Mouse (Mus musculus): ENCODE results near the gene B4galt3. TPM values are rescaled to one million over a fixed set of nuclear protein-coding genes. Genes with fewer than 3 reads are reported as not detected.

B4galt3 gene
- polyA plus RNA-seq, 1 experiment from 2014 or later: 105 TPM

GRCm38 (mm10) chr1:171272086-171272485 lies 2.0 kb downstream of the B4galt3 start:
- Histone ChIP-seq H3K4me2 (peak overlapping the region; percentile 83), H3K36me3 (peaks cover 54% of the 10 kb centered on the region), H3K4me1 (replicated peaks) (peaks cover 26% of the 10 kb centered on the region), H3K27me3 (no peaks in the 10 kb centered on the region), H3K4me3 (peak overlapping the region; percentile 67; the same call in 1 of the 2 replicates), H3K27ac (no peak overlapping the region), H3K9ac (peak overlapping the region; percentile 24; the same call in 1 of the 2 replicates), H3K9me3 (no peaks in the 10 kb centered on the region)
- ATAC-seq (ENCODE audit: low FRiP score): no peak
- WGBS: 96% methylated on average over 3 of the region's 3 CpGs

- no peaks in the 10 kb centered on the region for H3K9me3 ChIP-seq
- peaks cover 26% of the 10 kb centered on the region for H3K4me1 ChIP-seq (replicated peaks)
- WGBS: 94% methylated on average over 12 of the region's 12 CpGs
- H3K4me3 ChIP-seq: no peak overlapping the region
- no peak overlapping the region for H3K9ac ChIP-seq
- H3K27ac ChIP-seq: no peak overlapping the region
- no peak overlapping the region for H3K4me2 ChIP-seq
- H3K36me3 ChIP-seq: peaks cover 70% of the 10 kb centered on the region
- no peak for ATAC-seq (ENCODE audit: low FRiP score)
- H3K27me3 ChIP-seq: no peaks in the 10 kb centered on the region
Measured at GRCm38 (mm10) chr1:171274171-171274570, 4.0 kb downstream of the B4galt3 start.

DNA sequence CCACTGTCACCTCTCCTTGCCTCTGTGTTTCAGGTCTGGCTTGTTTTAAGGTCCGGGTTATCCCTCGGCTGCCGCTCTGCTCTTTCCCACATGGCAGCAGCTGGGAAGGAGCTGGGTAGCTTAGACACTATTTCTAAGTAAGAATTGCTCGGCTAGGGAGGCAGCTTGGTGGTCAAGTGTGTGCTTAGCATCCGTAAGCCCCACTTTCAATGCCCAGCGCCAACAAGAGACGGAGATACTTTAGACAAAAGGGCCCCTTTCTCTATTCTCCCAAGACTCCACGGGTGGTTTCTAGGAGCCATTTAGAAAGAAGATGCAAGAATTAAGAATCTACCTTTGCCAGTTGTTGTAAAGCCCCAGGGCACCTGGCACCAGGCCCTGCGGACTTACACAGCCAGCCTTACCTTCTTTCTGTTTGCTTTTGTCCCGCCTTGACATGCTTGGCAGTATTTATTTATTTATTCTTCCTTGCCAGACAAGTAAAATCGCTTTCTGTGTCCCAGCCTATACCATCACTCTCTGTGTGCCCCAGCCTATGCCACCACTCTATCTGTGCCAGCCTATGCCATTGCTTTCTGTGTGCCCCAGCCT lies 5.1 kb downstream of the B4galt3 start:
- Histone ChIP-seq H3K9me3 (no peaks in the 10 kb centered on the region), H3K4me1 (replicated peaks) (peaks cover 31% of the 10 kb centered on the region), H3K9ac (no peak overlapping the region), H3K27ac (no peak overlapping the region), H3K36me3 (peaks cover 70% of the 10 kb centered on the region), H3K27me3 (no peaks in the 10 kb centered on the region), H3K4me2 (no peak overlapping the region), H3K4me3 (no peak overlapping the region)
- WGBS: 81% methylated on average over 11 of the region's 11 CpGs
- no peak for ATAC-seq (ENCODE audit: low FRiP score)

- WGBS: 94% methylated on average over 14 of the region's 14 CpGs
- no peaks in the 10 kb centered on the region for H3K27me3 ChIP-seq
- H3K9me3 ChIP-seq: no peaks in the 10 kb centered on the region
- H3K9ac ChIP-seq: no peak overlapping the region
- H3K4me2 ChIP-seq: no peak overlapping the region
- no peak for ATAC-seq (ENCODE audit: low FRiP score)
- peaks cover 30% of the 10 kb centered on the region for H3K4me1 ChIP-seq (replicated peaks)
- H3K4me3 ChIP-seq: no peak overlapping the region
- no peak overlapping the region for H3K27ac ChIP-seq
- H3K36me3 ChIP-seq: peaks cover 70% of the 10 kb centered on the region
Measured at GRCm38 (mm10) chr1:171276110-171276748, 6.1 kb downstream of the B4galt3 start.

DNA sequence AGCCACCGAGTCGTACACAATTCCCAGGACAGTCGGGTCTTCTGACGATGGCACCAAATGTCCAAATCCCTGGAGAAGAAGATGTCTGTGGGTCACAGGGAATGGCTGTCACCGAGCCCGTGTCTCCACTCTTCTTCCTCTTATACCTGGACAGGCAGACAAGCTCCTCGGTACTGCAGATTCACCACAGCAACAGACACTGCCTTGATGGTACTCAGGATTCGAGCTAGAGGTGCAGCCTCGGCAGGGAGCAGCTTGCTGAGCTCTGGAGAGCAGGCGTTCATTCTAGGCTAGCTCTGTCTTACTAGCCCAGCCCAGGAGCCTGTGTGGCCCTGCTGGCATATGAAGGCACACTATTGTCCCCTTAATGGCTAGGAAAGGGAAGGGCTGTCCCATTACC lies 7.6 kb downstream of the B4galt3 start:
- H3K9ac ChIP-seq: no peak overlapping the region
- H3K27ac ChIP-seq: no peak overlapping the region
- peaks cover 65% of the 10 kb centered on the region for H3K36me3 ChIP-seq
- no peaks in the 10 kb centered on the region for H3K9me3 ChIP-seq
- WGBS: 91% methylated on average over 10 of the region's 10 CpGs
- H3K4me2 ChIP-seq: no peak overlapping the region
- peaks cover 27% of the 10 kb centered on the region for H3K4me1 ChIP-seq (replicated peaks)
- no peak overlapping the region for H3K4me3 ChIP-seq
- H3K27me3 ChIP-seq: no peaks in the 10 kb centered on the region
- ATAC-seq (ENCODE audit: low FRiP score): no peak

DNA sequence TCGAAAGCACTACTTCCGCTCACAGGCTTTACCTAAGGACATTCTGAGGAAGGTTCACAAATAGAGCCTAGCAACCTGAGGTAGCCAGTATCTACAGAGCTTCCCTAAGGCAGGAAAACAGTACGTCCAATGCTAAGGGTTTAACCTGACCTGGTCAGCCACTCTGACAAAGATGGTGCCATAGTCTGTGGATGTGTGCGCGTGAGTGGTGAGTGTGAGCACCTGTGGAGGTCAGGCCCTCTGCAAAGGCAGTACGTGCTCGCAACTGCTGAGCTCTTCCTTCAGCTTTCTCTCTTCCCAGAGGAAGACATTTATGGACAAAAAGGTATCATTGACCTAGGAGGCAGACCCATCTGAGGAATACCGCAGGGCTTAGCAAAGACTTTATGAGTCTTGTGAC lies 8.3 kb downstream of the B4galt3 start:
- Histone ChIP-seq H3K36me3 (peaks cover 65% of the 10 kb centered on the region), H3K27me3 (no peaks in the 10 kb centered on the region), H3K4me3 (no peak overlapping the region), H3K4me1 (replicated peaks) (peaks cover 27% of the 10 kb centered on the region), H3K9me3 (no peaks in the 10 kb centered on the region), H3K27ac (no peak overlapping the region), H3K9ac (no peak overlapping the region), H3K4me2 (no peak overlapping the region)
- WGBS: 94% methylated on average over 8 of the region's 8 CpGs
- no peak for ATAC-seq (ENCODE audit: low FRiP score)

DNA sequence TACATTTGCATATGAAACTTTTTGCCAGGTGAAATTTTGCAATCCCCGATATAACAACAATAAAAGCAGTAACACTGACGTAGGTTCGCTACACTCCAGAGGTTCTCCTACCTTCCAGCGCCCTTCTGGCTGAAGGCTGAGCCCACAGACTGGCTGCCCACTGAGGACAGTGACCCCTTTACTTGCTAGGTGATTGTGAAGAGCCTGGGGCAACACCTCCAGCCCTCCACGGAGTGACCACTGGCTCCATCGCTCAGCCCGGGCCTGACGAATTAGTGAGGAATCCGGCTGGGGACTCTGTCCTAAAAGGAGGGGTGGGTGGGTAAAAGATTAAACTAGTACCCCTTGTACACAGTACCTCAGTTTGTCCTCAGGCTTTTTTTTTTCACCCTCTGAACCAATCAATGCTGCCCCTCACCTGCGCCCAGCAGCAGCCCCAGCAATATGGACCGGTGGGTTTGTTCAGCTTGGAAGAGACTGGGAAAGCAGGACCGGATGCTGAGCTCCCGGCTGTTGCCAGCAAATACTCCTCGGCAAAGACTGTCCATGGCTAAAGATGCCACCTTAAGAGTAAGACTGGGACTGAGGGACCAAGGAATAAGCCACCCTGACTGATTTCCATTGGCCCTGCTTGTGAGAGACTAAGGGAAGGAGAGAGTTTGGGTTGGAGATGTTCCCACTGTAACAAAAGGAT lies 9.0 kb downstream of the B4galt3 start:
- no peak for ATAC-seq (ENCODE audit: low FRiP score)
- Histone ChIP-seq H3K27me3 (no peaks in the 10 kb centered on the region), H3K4me1 (replicated peaks) (peaks cover 27% of the 10 kb centered on the region), H3K27ac (no peak overlapping the region), H3K9me3 (no peaks in the 10 kb centered on the region), H3K9ac (peak overlapping the region; percentile 85), H3K4me2 (peak overlapping the region; percentile 77; the same call in 1 of the 2 replicates), H3K4me3 (no peak overlapping the region), H3K36me3 (peaks cover 64% of the 10 kb centered on the region)
- 92% methylated on average over 14 of the region's 14 CpGs for WGBS

- H3K27me3 ChIP-seq: no peaks in the 10 kb centered on the region
- peak overlapping the region; percentile 63 for H3K4me3 ChIP-seq
- peak overlapping the region; percentile 77 for H3K4me2 ChIP-seq
- H3K36me3 ChIP-seq: peaks cover 63% of the 10 kb centered on the region
- WGBS: 55% methylated on average over 5 of the region's 5 CpGs
- H3K27ac ChIP-seq: no peak overlapping the region
- no peaks in the 10 kb centered on the region for H3K9me3 ChIP-seq
- H3K9ac ChIP-seq: peak overlapping the region; percentile 85
- ATAC-seq (ENCODE audit: low FRiP score): no peak
- peaks cover 31% of the 10 kb centered on the region for H3K4me1 ChIP-seq (replicated peaks)
Measured at GRCm38 (mm10) chr1:171279721-171280120, 9.6 kb downstream of the B4galt3 start.

- H3K4me1 ChIP-seq (replicated peaks): peaks cover 37% of the 10 kb centered on the region
- H3K9me3 ChIP-seq: no peaks in the 10 kb centered on the region
- H3K36me3 ChIP-seq: peaks cover 63% of the 10 kb centered on the region
- H3K27ac ChIP-seq: peak overlapping the region; percentile 41; the same call in 1 of the 2 replicates
- no peaks in the 10 kb centered on the region for H3K27me3 ChIP-seq
- ATAC-seq (ENCODE audit: low FRiP score): no peak; the same call in 1 of the 2 replicates
- H3K9ac ChIP-seq: peak overlapping the region; percentile 85
- peak overlapping the region; percentile 77 for H3K4me2 ChIP-seq
- peak overlapping the region; percentile 63 for H3K4me3 ChIP-seq
- WGBS: 1% methylated on average over 25 of the region's 25 CpGs
Measured at GRCm38 (mm10) chr1:171280250-171280915, 10.3 kb downstream of the B4galt3 start.

GRCm38 (mm10) chr1:171280916-171281527 lies 10.9 kb downstream of the B4galt3 start, which contains the start of gene Ppox:
TSS of gene Ppox (minus strand) at chr1:171281186.
- WGBS: under 1% methylated on average over 26 of the region's 26 CpGs
- Histone ChIP-seq H3K4me3 (peak within 1 kb of the TSS; percentile 63), H3K4me1 (replicated peaks) (peaks cover 44% of the 10 kb centered on the region), H3K9ac (peak within 1 kb of the TSS; percentile 85), H3K4me2 (peak within 1 kb of the TSS; percentile 77), H3K9me3 (no peaks in the 10 kb centered on the region), H3K36me3 (peaks cover 63% of the 10 kb centered on the region), H3K27ac (peak within 1 kb of the TSS; percentile 83), H3K27me3 (no peaks in the 10 kb centered on the region)
- peak; percentile 97 for ATAC-seq (ENCODE audit: low FRiP score)

GRCm38 (mm10) chr1:171281528-171281923 lies 11.4 kb downstream of the B4galt3 start:
- Histone ChIP-seq H3K4me1 (replicated peaks) (peaks cover 49% of the 10 kb centered on the region), H3K36me3 (peaks cover 63% of the 10 kb centered on the region), H3K4me3 (peak overlapping the region; percentile 63), H3K9me3 (no peaks in the 10 kb centered on the region), H3K27me3 (no peaks in the 10 kb centered on the region), H3K4me2 (peak overlapping the region; percentile 77), H3K27ac (peak overlapping the region; percentile 83), H3K9ac (peak overlapping the region; percentile 64)
- ATAC-seq (ENCODE audit: low FRiP score): peak; percentile 51
- 0% methylated on average over 10 of the region's 10 CpGs for WGBS
